Mouse (Mus musculus): ENCODE data around the gene Olfr713.

GRCm38 (mm10) chr7:107039934-107040563 lies 9.1 kb downstream of the Olfr713 start:
- TF ChIP-seq CTCF (IDR thresholded peaks at IDR 0.05; ENCODE audit: low read depth, low read length) (no peak), POLR2A (IDR thresholded peaks at IDR 0.05; ENCODE audit: extremely low read depth, insufficient read depth, low read length) (no peak)
